Mouse (Mus musculus) CH12.LX (cell line): ENCODE measurements around the gene Hist1h2bk.

Experiments used
- CTCF ChIP-seq, 2 experiments: IDR thresholded peaks in 1 of 2; conservative IDR thresholded peaks in 1 of 2; 2 replicates each; pipeline ENCODE4 v1.5.1; 2011 to 2012; ENCODE audit warnings: low read depth in 2 of 2, low read length in 2 of 2, improper control_type of control experiment in 1 of 2, inconsistent platforms in 1 of 2, mild to moderate bottlenecking in 1 of 2, moderate library complexity in 1 of 2
- E2F4 ChIP-seq: IDR thresholded peaks from 2 replicates; pipeline ENCODE4 v1.6.1; 2011; ENCODE audit warnings: low read depth, low read length, improper control_type of control experiment; ENCODE audit not compliant: insufficient replicate concordance
- EP300 ChIP-seq: IDR thresholded peaks from 2 replicates; pipeline ENCODE4 v1.6.1; 2011; ENCODE audit warnings: low read length, improper control_type of control experiment
- GABPA ChIP-seq: IDR thresholded peaks from 2 replicates; pipeline ENCODE4 v1.6.1; 2012; ENCODE audit warnings: low read depth, low read length, improper control_type of control experiment, inconsistent platforms; ENCODE audit not compliant: insufficient replicate concordance
- HCFC1 ChIP-seq: IDR thresholded peaks from 2 replicates; pipeline ENCODE4 v1.6.1; 2012; ENCODE audit warnings: low read depth, mild to moderate bottlenecking, inconsistent platforms, low read length, improper control_type of control experiment
- JUN ChIP-seq: IDR thresholded peaks from 2 replicates; pipeline ENCODE4 v1.6.1; 2011; ENCODE audit warnings: low read depth, mild to moderate bottlenecking, low read length, improper control_type of control experiment, moderate library complexity; ENCODE audit not compliant: insufficient read depth
- KAT2A ChIP-seq: IDR thresholded peaks from 2 replicates; pipeline ENCODE4 v1.6.1; 2012; ENCODE audit warnings: low read length, improper control_type of control experiment, inconsistent platforms; ENCODE audit not compliant: insufficient replicate concordance
- MYC ChIP-seq: IDR thresholded peaks from 2 replicates; pipeline ENCODE4 v1.6.1; 2011; ENCODE audit warnings: low read depth, mild to moderate bottlenecking, improper control_type of control experiment, low read length
- NRF1 ChIP-seq: IDR thresholded peaks from 2 replicates; pipeline ENCODE4 v1.6.1; 2014; ENCODE audit warnings: low read depth, mild to moderate bottlenecking, inconsistent platforms, low read length, improper control_type of control experiment, moderate library complexity
- POLR2A ChIP-seq: IDR thresholded peaks from 2 replicates; pipeline ENCODE4 v1.6.1; 2011; ENCODE audit warnings: low read depth, mild to moderate bottlenecking, improper control_type of control experiment, low read length
- SIN3A ChIP-seq: IDR thresholded peaks from 2 replicates; pipeline ENCODE4 v1.6.1; 2012; ENCODE audit warnings: low read length, improper control_type of control experiment, inconsistent platforms
- SMC3 ChIP-seq: IDR thresholded peaks from 2 replicates; pipeline ENCODE4 v1.6.1; 2011; ENCODE audit warnings: low read depth, low read length, improper control_type of control experiment
- TCF12 ChIP-seq: IDR thresholded peaks from 2 replicates; pipeline ENCODE4 v1.6.1; 2014; ENCODE audit warnings: low read depth, mild to moderate bottlenecking, inconsistent platforms, low read length, improper control_type of control experiment
- ZC3H11A ChIP-seq: IDR thresholded peaks from 2 replicates; pipeline ENCODE4 v1.6.1; 2012; ENCODE audit warnings: low read depth, mild to moderate bottlenecking, inconsistent platforms, low read length, improper control_type of control experiment

GRCm38 (mm10) chr13:22033741-22034442 lies 1.8 kb upstream of the Hist1h2bk start:
- TF ChIP-seq TCF12 (no peak), SMC3 (no peak), POLR2A (no peak), KAT2A (no peak), HCFC1 (no peak), SIN3A (no peak), CTCF (conservative IDR thresholded peaks at IDR 0.05 in 1 of 2, IDR thresholded peaks at IDR 0.05 in 1 of 2; ENCODE audit: low read depth in 2 of 2, low read length in 2 of 2) (no peak), GABPA (no peak), EP300 (no peak), ZC3H11A (no peak), MYC (no peak), NRF1 (no peak), JUN (no peak), E2F4 (no peak)
